ENCODE assay signal across 16 mouse cellular contexts in the genomic region with DNA sequence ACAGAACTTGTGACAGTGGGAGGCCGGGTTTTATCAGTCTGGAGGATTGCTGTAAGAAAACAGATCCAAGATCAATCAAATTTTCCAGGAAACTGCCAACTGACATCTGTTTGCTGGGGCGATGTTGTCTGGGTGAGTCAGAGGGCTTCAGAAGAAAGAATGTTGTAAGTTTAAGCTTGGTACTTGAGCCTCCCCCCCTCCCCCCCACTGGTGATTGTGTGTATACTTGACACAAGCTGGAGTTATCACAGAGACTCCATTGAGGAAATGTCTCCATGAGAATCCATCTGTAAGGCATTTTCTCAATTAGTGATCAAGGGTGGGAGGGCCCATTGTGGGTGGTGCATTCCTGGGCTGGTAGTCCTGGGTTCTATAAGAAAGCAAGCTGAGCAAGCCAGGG.
DNase-seq lines count a peak whose midpoint lies in the region; ATAC-seq and TF ChIP-seq lines count a peak whose summit lies in the region.
"Had no signal": no experiment of that assay in that cellular context is flagged by ENCODE, and none has a peak within 500 bp of the region (broad histone marks: within the 10 kb centered on the region; RNA-seq: fewer than 3 reads in every experiment).

No protein-coding gene starts in this region.

- H3K27me3 ChIP-seq in lung, embryonic 14.5 days (ENCODE audit: insufficient read depth, low read length), result no peaks in the 10 kb centered on the region
- H3K27me3 ChIP-seq: liver, embryonic 13.5 days; neural tube, embryonic 13.5 days had no signal

- H3K4me1 ChIP-seq in lung, embryonic 14.5 days (ENCODE audit: insufficient read depth), result no peaks in the 10 kb centered on the region

- 8% methylated on average over 2 of the region's 2 CpGs for WGBS in lung, embryonic 14.5 days

- DNase-seq in lung, embryonic 14.5 days, result peak; percentile 37
- no peak for DNase-seq in lung, postnatal 14 days
- peak; percentile 90 for DNase-seq in Muller cell, postnatal 12 days (ENCODE audit: inconsistent ontology term)
- peak; percentile 34 for DNase-seq in embryo, embryonic 9.5 days (ENCODE audit: extremely low spot score)
- no peak for DNase-seq in testis, postnatal 14 days (ENCODE audit: low spot score)
- DNase-seq in layer of hippocampus, adult 9-10 months (ENCODE audit: low spot score), result no peak
- no peak for DNase-seq in spleen, postnatal 10 days (ENCODE audit: low spot score in 2 of 2)
- DNase-seq: adrenal gland, postnatal 14 days; cerebellum, postnatal 14 days; heart, adult 2 months; heart, postnatal 10 days; kidney, adult 8-10 months; liver, embryonic 13.5 days; retina, postnatal 1 day had no signal

- no peak overlapping the region for H3K4me2 ChIP-seq in lung, embryonic 14.5 days
- H3K4me2 ChIP-seq: liver, embryonic 13.5 days; neural tube, embryonic 13.5 days had no signal

- H3K36me3 ChIP-seq in lung, embryonic 14.5 days (ENCODE audit: insufficient read depth), result no peaks in the 10 kb centered on the region
- H3K36me3 ChIP-seq: liver, embryonic 13.5 days; neural tube, embryonic 13.5 days had no signal

- no peak for TF ChIP-seq CTCF in lung, embryonic 14.5 days (IDR thresholded peaks at IDR 0.05; ENCODE audit: low read depth)

- no peak overlapping the region for H3K9ac ChIP-seq in lung, embryonic 14.5 days
- H3K9ac ChIP-seq: liver, embryonic 13.5 days; neural tube, embryonic 13.5 days had no signal

- H3K4me3 ChIP-seq in lung, embryonic 14.5 days (ENCODE audit: low read depth, low read length), result no peak overlapping the region
- H3K4me3 ChIP-seq: heart, adult 2 months; liver, embryonic 13.5 days; neural tube, embryonic 13.5 days had no signal

- peak; percentile 45; the same call in 1 of the 2 replicates for ATAC-seq in lung, embryonic 14.5 days (ENCODE audit: insufficient read depth)
- ATAC-seq: midbrain, embryonic 16.5 days had no signal

- H3K27ac ChIP-seq in lung, embryonic 14.5 days (ENCODE audit: low read depth), result no peak overlapping the region
- H3K27ac ChIP-seq: heart, adult 2 months; liver, embryonic 13.5 days; neural tube, embryonic 13.5 days had no signal

- H3K9me3 ChIP-seq in lung, embryonic 14.5 days (ENCODE audit: low read depth, low read length), result no peaks in the 10 kb centered on the region
- H3K9me3 ChIP-seq: liver, embryonic 13.5 days; neural tube, embryonic 13.5 days had no signal

Comparison
In these comparisons a context has a peak if more than half of its experiments do, and no peak if none do; other contexts are left out.
1. DNase-seq: peak in lung, embryonic 14.5 days (single experiment), Muller cell, postnatal 12 days (single experiment) and embryo, embryonic 9.5 days (single experiment); none in lung, postnatal 14 days (single experiment), testis, postnatal 14 days (single experiment), layer of hippocampus, adult 9-10 months (single experiment) and spleen, postnatal 10 days (0 of 2).